Mouse (Mus musculus): ENCODE data around the gene Hydin.
A peak's percentile ranks its signal among the peaks of the same experiment; 100 is the strongest.

Hydin gene

GRCm38 (mm10) chr8:110444276-110444675, 177.5 kb downstream of the Hydin start:
- DNase-seq (ENCODE audit: low read depth, low spot score) = no peak

DNA sequence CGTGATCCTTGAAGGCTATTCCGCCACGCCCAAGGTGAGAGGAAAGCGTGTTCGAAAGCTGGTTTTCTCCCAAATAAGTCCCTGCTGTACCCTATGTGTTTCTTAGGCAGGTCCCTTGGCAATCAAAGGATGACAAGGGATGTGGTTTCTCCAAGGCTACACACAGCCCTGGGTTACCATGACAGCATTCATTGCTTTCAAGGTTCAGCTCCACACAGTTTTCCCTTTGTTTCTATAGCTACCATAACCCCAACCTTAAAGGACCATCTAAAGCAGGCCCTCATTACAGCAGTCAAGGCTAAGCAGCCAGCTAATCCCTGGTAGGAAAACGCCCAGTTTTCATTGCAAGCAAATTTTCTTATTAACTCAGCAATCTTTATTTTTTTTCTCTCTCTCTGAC, 183.7 kb downstream of the Hydin start:
- DNase-seq (ENCODE audit: low read depth, low spot score) = no peak

- DNase-seq (ENCODE audit: low read depth, low spot score) = no peak
Measured at GRCm38 (mm10) chr8:110454466-110454865, 187.7 kb downstream of the Hydin start.

DNA sequence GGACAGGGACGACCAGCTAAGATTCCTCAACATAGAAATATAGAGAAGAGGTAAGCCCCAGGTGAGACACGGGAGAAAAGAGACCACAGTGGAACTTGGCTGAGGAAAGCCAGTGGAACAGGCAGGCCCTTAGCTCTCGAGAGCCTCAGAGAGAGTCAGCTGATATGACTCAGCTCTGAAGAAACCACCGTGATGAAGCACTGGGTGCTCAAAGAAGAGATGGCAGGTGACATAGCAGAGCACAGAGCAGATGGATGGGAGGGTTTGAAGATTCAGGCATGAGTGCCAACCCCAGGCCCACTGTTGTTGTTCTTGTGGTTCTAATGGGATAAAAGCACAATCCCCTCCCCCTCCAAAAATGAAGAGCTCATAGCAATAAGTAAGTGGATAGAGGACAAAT, 190.6 kb downstream of the Hydin start:
- no peak for DNase-seq (ENCODE audit: low read depth, low spot score)

DNA sequence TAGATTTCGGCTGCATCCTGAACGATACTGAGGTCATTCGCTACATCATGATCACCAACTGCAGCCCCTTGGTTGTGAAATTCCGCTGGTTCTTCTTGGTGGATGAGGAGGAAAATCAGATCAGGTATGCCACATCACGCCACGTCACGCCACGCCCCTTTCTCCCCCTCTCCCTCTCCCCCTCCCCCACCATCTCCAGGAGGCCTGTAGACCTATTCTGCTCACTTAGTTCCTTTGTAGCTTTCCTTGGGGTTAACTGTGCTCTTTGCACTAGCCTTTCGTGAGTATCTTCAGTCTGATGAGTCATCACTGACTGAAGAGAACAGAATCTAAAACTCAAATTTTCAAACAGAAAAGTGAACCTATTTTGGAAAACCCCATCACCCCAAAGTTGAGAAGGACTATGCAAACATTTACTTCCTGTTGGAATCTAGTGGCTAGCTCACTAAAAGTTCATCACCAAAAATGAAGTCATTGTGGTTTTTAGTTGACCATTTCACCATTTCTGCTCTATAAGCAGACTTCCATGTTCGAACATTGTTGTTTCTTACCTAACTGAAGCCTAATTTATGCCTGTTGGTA, 195.9 kb downstream of the Hydin start:
- no peak for DNase-seq (ENCODE audit: low read depth, low spot score)

GRCm38 (mm10) chr8:110463773-110464460, 197.1 kb downstream of the Hydin start:
- DNase-seq (ENCODE audit: low read depth, low spot score) = no peak

- no peak for DNase-seq (ENCODE audit: low read depth, low spot score)
Measured at GRCm38 (mm10) chr8:110465606-110466005, 198.8 kb downstream of the Hydin start.

- no peak for DNase-seq (ENCODE audit: low read depth, low spot score)
Measured at GRCm38 (mm10) chr8:110477256-110477655, 210.5 kb downstream of the Hydin start.

DNA sequence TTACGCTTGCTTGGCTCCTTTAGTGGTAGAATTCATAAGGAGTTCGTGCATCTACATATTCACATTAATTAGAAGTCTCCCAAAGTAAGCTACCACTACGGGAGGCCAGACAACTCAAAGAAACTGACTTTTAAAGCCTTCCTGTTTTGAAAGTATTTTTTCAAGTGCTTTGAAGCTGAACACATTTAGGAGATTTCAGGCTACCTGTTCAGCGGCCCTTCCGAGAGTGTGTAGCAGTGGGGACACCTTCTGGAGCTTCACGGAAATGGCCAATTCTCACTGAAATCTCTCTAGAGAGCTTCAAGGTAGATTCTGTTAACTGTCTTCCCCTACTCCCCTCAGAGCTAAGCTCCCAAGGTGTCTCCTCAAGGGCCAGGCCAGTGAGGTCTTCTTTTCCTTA, 211.8 kb downstream of the Hydin start:
- DNase-seq (ENCODE audit: low read depth, low spot score) = peak; percentile 11

DNA sequence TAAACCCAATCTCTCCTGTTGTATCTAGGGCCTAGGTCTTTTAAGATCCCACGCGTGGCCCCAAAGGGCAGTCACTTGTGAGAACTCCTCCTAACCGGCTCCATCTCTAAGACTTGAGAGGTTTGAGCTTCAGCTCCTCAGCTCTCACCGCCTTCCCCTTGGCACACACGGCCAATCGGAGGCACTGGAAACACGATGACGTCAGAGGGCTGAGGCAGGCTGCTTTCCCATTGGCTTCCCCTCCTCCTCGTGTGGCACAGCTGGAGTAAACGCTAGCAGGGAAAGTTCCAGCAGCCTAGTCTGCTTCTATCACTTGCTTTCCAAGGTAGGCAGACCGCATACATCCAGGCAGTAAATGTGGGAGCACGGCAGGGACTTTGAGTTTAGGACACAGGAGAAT, 212.6 kb downstream of the Hydin start:
- DNase-seq (ENCODE audit: low read depth, low spot score) = no peak

- no peak for DNase-seq (ENCODE audit: low read depth, low spot score)
Measured at GRCm38 (mm10) chr8:110482275-110482674, 215.5 kb downstream of the Hydin start.

GRCm38 (mm10) chr8:110485234-110485633, 218.5 kb downstream of the Hydin start:
- no peak for DNase-seq (ENCODE audit: low read depth, low spot score)

- DNase-seq (ENCODE audit: low read depth, low spot score) = no peak
Measured at GRCm38 (mm10) chr8:110486020-110486419, 219.2 kb downstream of the Hydin start.

GRCm38 (mm10) chr8:110487644-110488043, 220.9 kb downstream of the Hydin start:
- DNase-seq (ENCODE audit: low read depth, low spot score) = no peak

DNA sequence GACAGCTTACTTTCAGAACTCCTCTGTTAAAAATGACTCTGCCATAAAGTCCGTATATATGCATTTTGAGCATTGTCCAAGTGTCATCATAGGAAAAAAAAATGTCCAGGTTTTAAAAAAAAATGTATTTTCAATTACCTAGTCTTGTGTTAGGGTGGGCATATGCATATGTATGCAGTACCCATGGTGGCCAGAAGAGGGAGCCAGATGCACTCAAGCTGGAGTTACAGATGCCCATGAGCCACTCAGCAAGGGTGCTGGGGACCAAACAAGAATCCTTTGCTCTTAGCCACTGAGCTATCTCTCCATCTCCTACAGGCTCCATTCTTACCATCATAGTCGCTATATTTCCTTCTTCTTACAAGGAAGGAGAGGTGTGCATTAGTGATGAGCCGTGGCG, 222.6 kb downstream of the Hydin start:
- no peak for DNase-seq (ENCODE audit: low read depth, low spot score)

- no peak for DNase-seq (ENCODE audit: low read depth, low spot score)
Measured at GRCm38 (mm10) chr8:110491118-110491517, 224.3 kb downstream of the Hydin start.

DNA sequence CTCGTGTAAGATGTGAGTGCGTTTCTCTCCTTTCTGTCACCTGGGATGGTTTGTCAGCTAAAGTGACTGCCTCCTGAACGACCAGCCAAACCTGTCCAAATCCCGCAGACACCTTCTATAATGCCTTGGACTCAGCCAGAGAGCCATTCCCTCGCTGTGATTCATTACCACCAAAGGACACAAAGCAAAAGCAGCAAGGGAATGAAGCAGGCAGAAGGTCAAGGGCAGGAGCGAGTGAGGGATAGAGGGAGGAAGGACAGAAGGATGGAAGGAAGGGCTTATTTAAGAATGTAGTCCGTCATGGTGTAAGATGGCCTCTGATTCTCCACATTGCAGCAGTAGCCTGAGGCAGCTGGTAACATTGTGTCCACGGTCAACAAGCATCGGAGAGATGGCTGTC, 229.5 kb downstream of the Hydin start:
- no peak for DNase-seq (ENCODE audit: low read depth, low spot score)

- no peak for DNase-seq (ENCODE audit: low read depth, low spot score)
Measured at GRCm38 (mm10) chr8:110500253-110500652, 233.5 kb downstream of the Hydin start.

DNA sequence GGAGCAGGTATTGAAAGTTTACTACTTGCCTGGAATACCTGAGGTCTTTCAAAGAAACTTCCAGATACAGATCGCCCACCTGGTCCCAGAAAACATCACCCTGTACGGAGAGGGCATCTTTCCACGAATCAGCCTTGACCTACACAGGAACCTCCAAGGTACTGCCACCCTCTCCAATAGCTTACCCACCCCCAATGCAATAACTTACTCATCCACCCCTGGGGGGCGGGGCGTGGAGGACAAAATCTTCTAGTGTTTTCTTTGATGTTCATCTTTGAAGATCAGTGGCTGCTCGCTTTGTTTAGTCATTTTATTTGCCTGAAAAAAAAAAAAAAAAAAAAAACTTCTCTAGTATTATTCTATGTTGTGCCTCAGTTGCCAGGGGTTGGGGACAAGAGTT, 233.9 kb downstream of the Hydin start:
- no peak for DNase-seq (ENCODE audit: low read depth, low spot score)

DNA sequence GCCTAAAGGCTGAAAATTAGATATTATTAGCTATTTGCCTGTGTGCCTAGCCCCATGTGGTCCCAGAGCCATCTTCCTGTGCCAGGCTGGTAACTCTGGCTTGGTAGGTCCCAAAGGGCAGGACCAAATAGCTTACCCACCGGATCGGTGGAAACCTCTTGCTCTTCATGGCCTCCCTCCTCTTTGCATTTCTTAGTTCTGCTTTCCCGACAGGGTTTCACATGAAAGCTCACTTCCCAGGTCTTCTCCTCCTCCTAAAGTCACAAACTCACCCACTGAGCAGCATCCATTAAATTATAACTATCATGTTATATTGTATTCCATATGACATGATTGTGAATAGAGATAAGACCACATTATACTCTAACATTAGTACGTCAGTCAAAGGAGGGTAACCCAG, 234.6 kb downstream of the Hydin start:
- no peak for DNase-seq (ENCODE audit: low read depth, low spot score)

- DNase-seq (ENCODE audit: low read depth, low spot score) = no peak
Measured at GRCm38 (mm10) chr8:110502880-110503279, 236.1 kb downstream of the Hydin start.

DNA sequence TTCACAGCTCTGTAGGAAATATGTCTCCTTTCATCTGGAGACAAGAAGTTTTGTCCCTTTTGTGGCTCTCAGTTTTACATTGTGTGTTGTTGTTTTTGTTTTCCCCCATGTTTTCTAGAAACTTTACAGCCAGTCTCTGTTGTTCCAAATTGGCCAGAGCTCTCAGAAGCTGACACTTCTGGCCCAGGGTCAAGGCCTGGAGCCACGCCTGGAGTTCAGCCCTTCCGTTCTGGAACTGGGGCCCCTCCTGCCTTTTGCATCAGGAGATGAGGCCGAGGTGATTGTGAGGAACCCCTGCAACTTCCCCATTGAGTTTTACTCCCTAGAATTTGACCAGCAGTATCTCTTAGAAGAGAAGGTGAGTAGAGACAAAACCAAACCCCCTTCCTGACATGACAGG, 242.0 kb downstream of the Hydin start:
- DNase-seq (ENCODE audit: low read depth, low spot score) = no peak

GRCm38 (mm10) chr8:110519790-110520189, 253.0 kb downstream of the Hydin start:
- no peak for DNase-seq (ENCODE audit: low read depth, low spot score)

DNA sequence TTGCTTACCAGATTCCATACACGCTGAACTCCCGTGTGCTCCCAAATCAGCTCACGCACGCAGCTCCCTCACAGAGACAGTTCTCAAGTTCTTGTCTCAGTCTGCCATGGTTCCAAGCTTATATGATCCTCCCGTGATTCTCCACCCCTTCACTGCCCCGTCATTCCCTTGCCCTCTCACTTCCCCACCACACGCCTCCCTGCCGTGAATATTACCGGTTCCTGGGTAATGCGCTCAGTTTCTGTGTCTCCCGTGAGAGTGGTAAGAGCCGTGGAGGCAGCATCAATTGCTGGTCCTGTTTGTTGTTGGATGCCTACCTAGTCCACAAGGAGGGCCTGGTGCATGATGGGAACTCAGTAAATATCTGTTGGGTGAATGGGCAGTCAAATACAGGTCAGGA, 255.1 kb downstream of the Hydin start:
- no peak for DNase-seq (ENCODE audit: low read depth, low spot score)

Data from retina, adult 2 months (tissue).